Mouse (Mus musculus) thymus, postnatal 10 days (tissue): ENCODE measurements around the gene Arid4b.
A peak's percentile ranks its signal among the peaks of the same experiment; 100 is the strongest.

Source experiments
- DNase-seq, 2 experiments: peaks; one replicate each; pipeline ENCODE4 v3.0.0; 2021; ENCODE audit warnings: low spot score in 2 of 2

Arid4b gene

GRCm38 (mm10) chr13:14062209-14063012 lies 621 bp upstream of the Arid4b start:
- no peak for DNase-seq

- DNase-seq: no peak
Observed at GRCm38 (mm10) chr13:14063942-14064271, 875 bp downstream of the Arid4b start.

GRCm38 (mm10) chr13:14064341-14065027 lies 1.5 kb downstream of the Arid4b start:
- peak; percentile 55 to 60 for DNase-seq

- DNase-seq: no peak
Observed at GRCm38 (mm10) chr13:14065028-14065380, 2.0 kb downstream of the Arid4b start.

GRCm38 (mm10) chr13:14065701-14066100 lies 2.7 kb downstream of the Arid4b start:
- no peak for DNase-seq

- DNase-seq: no peak
Observed at GRCm38 (mm10) chr13:14068035-14068434, 5.0 kb downstream of the Arid4b start.

- no peak for DNase-seq
Observed at GRCm38 (mm10) chr13:14069291-14069690, 6.3 kb downstream of the Arid4b start.

GRCm38 (mm10) chr13:14074371-14074770 lies 11.3 kb downstream of the Arid4b start:
- no peak for DNase-seq

GRCm38 (mm10) chr13:14075326-14075725 lies 12.3 kb downstream of the Arid4b start:
- DNase-seq: no peak

- DNase-seq: no peak
Observed at GRCm38 (mm10) chr13:14088669-14089068, 25.6 kb downstream of the Arid4b start.

GRCm38 (mm10) chr13:14103026-14103425 lies 40.0 kb downstream of the Arid4b start:
- no peak for DNase-seq

- DNase-seq: no peak
Observed at GRCm38 (mm10) chr13:14110154-14110873, 47.3 kb downstream of the Arid4b start.

- no peak for DNase-seq
Observed at GRCm38 (mm10) chr13:14111146-14111545, 48.1 kb downstream of the Arid4b start.

- no peak for DNase-seq
Observed at GRCm38 (mm10) chr13:14113746-14114528, 50.9 kb downstream of the Arid4b start.

- no peak for DNase-seq
Observed at GRCm38 (mm10) chr13:14115805-14116204, 52.8 kb downstream of the Arid4b start.

GRCm38 (mm10) chr13:14131651-14132050 lies 68.6 kb downstream of the Arid4b start:
- DNase-seq: no peak

- no peak for DNase-seq
Observed at GRCm38 (mm10) chr13:14142294-14142966, 79.4 kb downstream of the Arid4b start.

- DNase-seq: no peak
Observed at GRCm38 (mm10) chr13:14177989-14178388, 115.0 kb downstream of the Arid4b start.

- no peak for DNase-seq
Observed at GRCm38 (mm10) chr13:14179669-14180068, 116.6 kb downstream of the Arid4b start.

- no peak for DNase-seq
Observed at GRCm38 (mm10) chr13:14245946-14246345, 182.9 kb downstream of the Arid4b start.
